Mouse (Mus musculus) midbrain, embryonic 12.5 days (tissue): ENCODE measurements around the gene Oat. TPM values are rescaled to one million over a fixed set of nuclear protein-coding genes. Genes with fewer than 3 reads are reported as not detected.

ENCODE experiments used
- ATAC-seq: fragments of 200-750 bp; cut with Nextera tagmentation; 2 replicates; pipeline ENCODE4 v1.8.0; 2017; ENCODE audit warnings: low read depth, moderate TSS enrichment, moderate library complexity; ENCODE audit not compliant: low FRiP score
- H3K27ac ChIP-seq: fragments of 300-500 bp; sonication (generic); replicated peaks from 2 replicates; pipeline ENCODE4 v1.5.1; 2016; ENCODE audit warnings: mild to moderate bottlenecking
- H3K27me3 ChIP-seq: fragments of 300-500 bp; sonication (generic); 2 replicates; pipeline ENCODE4 v1.6.1; 2016; ENCODE audit warnings: mild to moderate bottlenecking
- H3K36me3 ChIP-seq: fragments of 300-500 bp; sonication (generic); 2 replicates; pipeline ENCODE4 v1.6.1; 2016
- H3K4me1 ChIP-seq: fragments of 300-500 bp; sonication (generic); 2 replicates; pipeline ENCODE4 v1.6.1; 2016
- H3K4me2 ChIP-seq: fragments of 300-500 bp; sonication (generic); replicated peaks from 2 replicates; pipeline ENCODE4 v1.6.1; 2016; ENCODE audit warnings: mild to moderate bottlenecking, moderate library complexity
- H3K4me3 ChIP-seq: fragments of 300-500 bp; sonication (generic); 2 replicates; pipeline ENCODE4 v1.5.1; 2016; ENCODE audit warnings: mild to moderate bottlenecking
- H3K9ac ChIP-seq: fragments of 300-500 bp; sonication (generic); replicated peaks from 2 replicates; pipeline ENCODE4 v1.6.1; 2016; ENCODE audit warnings: mild to moderate bottlenecking, moderate library complexity
- H3K9me3 ChIP-seq: fragments of 300-500 bp; sonication (generic); 2 replicates; pipeline ENCODE4 v1.6.1; 2016; ENCODE audit warnings: mild to moderate bottlenecking
- WGBS: fragments of 180-500 bp; shearing (Covaris S2); methylation state at CpG from one replicate; pipeline ENCODE4 v1.1.7; 2016; 5-methylcytosine and 5-hydroxymethylcytosine counted together
- polyA plus RNA-seq: library from polyadenylated mRNA; unstranded; fragments of >200 nt; fragmentation: Nextera tagmentation; extraction: Ambion mirVana; gene quantifications from 2 replicates; pipeline ENCODE4 v1.2.1, GENCODE M21; 2016

The Oat gene
- 105 and 114 TPM in 2 replicates for polyA plus RNA-seq

GRCm38 (mm10) chr7:132576116-132576650 is at the start of gene Oat:
TSS of gene Oat (minus strand) at chr7:132576398.
- peaks cover 27% of the 10 kb centered on the region for H3K27me3 ChIP-seq
- H3K4me3 ChIP-seq, result peak within 1 kb of the TSS; percentile 69
- H3K9me3 ChIP-seq, result no peaks in the 10 kb centered on the region
- peak within 1 kb of the TSS; percentile 66 for H3K4me2 ChIP-seq
- no peaks in the 10 kb centered on the region for H3K36me3 ChIP-seq
- H3K27ac ChIP-seq, result peak within 1 kb of the TSS; percentile 84
- H3K9ac ChIP-seq, result peak within 1 kb of the TSS; percentile 69
- peak; percentile 97 for ATAC-seq
- peaks cover 25% of the 10 kb centered on the region for H3K4me1 ChIP-seq
- WGBS, result 1% methylated on average over 49 of the region's 49 CpGs

DNA sequence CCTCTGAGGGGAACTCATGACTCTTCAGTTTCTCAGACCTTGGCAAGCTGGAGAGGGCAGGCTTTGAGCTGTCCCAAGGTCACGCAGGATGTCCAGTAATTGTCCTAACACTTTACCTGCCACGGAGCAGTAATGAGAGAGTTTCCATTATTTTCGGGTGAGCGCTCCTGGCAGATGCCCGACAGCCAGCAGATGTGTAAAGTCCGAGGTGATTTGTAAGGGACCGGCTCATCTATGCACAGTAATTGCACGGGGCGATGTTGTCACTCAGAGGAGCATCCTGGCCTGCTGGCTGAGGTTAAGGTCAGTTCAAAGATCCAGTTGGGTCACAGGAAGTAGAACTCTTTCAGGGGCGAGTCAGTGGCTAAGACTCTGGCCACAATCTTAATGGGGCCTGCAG is 48.0 kb upstream of the Oat start:
- Histone ChIP-seq H3K9me3 (no peaks in the 10 kb centered on the region), H3K4me1 (no peaks in the 10 kb centered on the region), H3K36me3 (no peaks in the 10 kb centered on the region), H3K27ac (no peak overlapping the region), H3K9ac (no peak overlapping the region), H3K27me3 (no peaks in the 10 kb centered on the region; the same call in none of the 2 replicates), H3K4me2 (no peak overlapping the region), H3K4me3 (no peak overlapping the region)
- ATAC-seq, result no peak
- 84% methylated on average over 10 of the region's 10 CpGs for WGBS

GRCm38 (mm10) chr7:132619975-132620918 is 44.0 kb upstream of the Oat start:
- H3K4me2 ChIP-seq, result no peak overlapping the region
- no peak for ATAC-seq
- no peaks in the 10 kb centered on the region for H3K36me3 ChIP-seq
- H3K27ac ChIP-seq, result no peak overlapping the region
- H3K4me3 ChIP-seq, result no peak overlapping the region
- peaks cover 8% of the 10 kb centered on the region for H3K27me3 ChIP-seq
- no peak overlapping the region for H3K9ac ChIP-seq
- H3K9me3 ChIP-seq, result no peaks in the 10 kb centered on the region
- 90% methylated on average over 15 of the region's 15 CpGs for WGBS
- peaks cover 10% of the 10 kb centered on the region for H3K4me1 ChIP-seq

DNA sequence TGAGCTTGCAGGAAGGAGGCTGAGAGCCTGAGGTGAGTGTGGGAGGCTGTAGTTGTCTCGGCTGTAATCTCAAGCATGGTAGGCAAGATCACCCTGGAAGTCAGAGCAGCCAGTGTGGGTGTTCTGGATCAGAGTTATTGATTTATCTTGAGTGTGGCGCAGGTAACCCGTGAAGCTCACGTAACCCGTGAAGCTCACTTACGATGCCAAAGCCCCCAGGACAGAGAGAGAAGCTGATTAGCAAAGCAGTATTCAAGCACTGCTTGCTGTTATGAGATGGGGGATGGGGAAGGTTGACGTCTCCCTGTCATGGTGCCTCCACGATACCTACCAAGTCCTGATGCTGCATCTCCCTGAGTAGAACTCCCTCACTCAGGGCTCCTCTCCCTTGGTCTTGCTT is 43.4 kb upstream of the Oat start:
- Histone ChIP-seq H3K9ac (no peak overlapping the region), H3K4me1 (peaks cover 10% of the 10 kb centered on the region), H3K27me3 (peaks cover 8% of the 10 kb centered on the region), H3K4me2 (no peak overlapping the region), H3K36me3 (no peaks in the 10 kb centered on the region), H3K4me3 (no peak overlapping the region), H3K27ac (no peak overlapping the region), H3K9me3 (no peaks in the 10 kb centered on the region)
- ATAC-seq, result no peak
- WGBS, result 83% methylated on average over 8 of the region's 8 CpGs

DNA sequence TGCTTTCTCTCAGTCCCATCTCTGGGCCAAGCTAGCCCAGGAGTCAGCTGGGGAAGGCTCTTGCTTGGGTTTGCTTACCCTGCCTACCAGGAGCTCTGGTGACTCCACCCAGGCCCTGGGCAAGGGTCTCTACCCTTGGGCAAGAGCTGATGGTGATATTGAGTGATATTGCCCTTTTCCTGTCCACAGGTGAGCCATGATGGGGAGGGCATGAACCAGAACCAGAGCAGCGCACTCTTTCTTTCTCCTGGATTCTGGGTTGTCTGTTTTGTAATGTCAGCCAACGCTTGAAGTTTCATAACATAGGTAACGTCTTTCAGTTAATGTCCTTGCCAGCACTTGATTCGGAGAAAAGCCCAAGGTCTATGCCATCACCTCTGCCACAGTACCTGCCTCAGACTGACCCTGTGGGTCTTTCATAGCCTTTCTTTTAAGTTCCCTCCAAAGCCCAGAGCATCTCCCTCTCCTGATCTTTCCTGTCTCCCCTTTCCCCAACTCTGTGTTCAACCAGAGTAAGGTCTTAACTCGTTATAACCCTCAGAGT is 40.9 kb upstream of the Oat start:
- Histone ChIP-seq H3K27ac (no peak overlapping the region), H3K4me1 (peaks cover 10% of the 10 kb centered on the region)

DNA sequence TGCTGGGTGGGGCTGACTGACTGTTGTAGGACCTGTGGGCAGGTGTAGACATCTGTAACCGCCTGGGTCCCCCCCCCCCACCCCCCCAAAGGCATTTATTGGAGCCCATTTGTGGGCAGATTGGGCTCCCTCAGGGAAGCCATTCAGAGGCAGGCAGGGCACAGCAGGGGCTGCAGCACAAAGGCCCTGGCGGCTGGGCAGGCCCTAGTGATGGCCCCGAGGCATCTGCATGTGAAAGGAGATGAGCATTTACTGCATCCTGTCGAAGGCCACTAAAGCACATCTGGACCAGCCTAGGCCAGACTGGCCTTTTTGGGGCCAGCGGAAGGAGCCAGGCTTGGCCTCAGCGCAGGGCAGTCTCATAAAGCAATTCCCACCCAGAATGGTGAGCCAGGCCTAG is 40.2 kb upstream of the Oat start:
- H3K4me3 ChIP-seq, result no peak overlapping the region
- WGBS, result 9% methylated on average over 6 of the region's 6 CpGs
- H3K9me3 ChIP-seq, result no peaks in the 10 kb centered on the region
- no peak overlapping the region for H3K4me2 ChIP-seq
- peaks cover 10% of the 10 kb centered on the region for H3K4me1 ChIP-seq
- H3K9ac ChIP-seq, result no peak overlapping the region
- ATAC-seq, result no peak
- H3K27ac ChIP-seq, result no peak overlapping the region
- H3K36me3 ChIP-seq, result no peaks in the 10 kb centered on the region
- H3K27me3 ChIP-seq, result peaks cover 8% of the 10 kb centered on the region

More for the DNA sequence above, 40.9 kb upstream of the Oat start:
- Histone ChIP-seq H3K9ac (no peak overlapping the region), H3K27me3 (peaks cover 8% of the 10 kb centered on the region), H3K4me2 (no peak overlapping the region), H3K36me3 (no peaks in the 10 kb centered on the region), H3K9me3 (no peaks in the 10 kb centered on the region), H3K4me3 (no peak overlapping the region)
- ATAC-seq, result no peak
- WGBS, result 85% methylated on average over 5 of the region's 5 CpGs

- Histone ChIP-seq H3K4me1 (peaks cover 14% of the 10 kb centered on the region), H3K4me2 (no peak overlapping the region), H3K9ac (no peak overlapping the region), H3K27ac (no peak overlapping the region), H3K4me3 (no peak overlapping the region), H3K9me3 (no peaks in the 10 kb centered on the region), H3K36me3 (no peaks in the 10 kb centered on the region), H3K27me3 (peaks cover 8% of the 10 kb centered on the region; the same call in 1 of the 2 replicates)
- 14% methylated on average over 3 of the region's 3 CpGs for WGBS
- ATAC-seq, result no peak
Measured at GRCm38 (mm10) chr7:132615346-132615745, 39.1 kb upstream of the Oat start.

DNA sequence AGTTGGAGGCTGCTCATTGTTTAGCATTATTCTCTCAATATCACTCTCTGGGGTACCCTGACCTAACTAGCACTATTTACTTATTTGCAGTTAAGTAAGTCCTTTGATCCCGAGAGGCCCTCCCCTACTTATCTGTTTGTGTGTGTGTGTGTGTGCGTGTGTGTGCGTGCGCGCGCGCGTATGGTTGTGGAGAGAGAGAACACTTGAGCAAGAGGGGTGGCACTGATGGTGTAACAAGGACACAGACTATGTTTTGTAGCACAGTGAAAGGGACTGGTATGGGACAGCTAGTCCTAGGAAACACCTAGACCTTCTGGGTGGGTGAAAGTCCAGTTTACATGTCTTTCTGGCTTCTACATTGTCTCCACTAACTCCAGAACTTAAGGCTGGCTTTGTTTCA is 35.3 kb upstream of the Oat start:
- Histone ChIP-seq H3K27me3 (peaks cover 14% of the 10 kb centered on the region), H3K4me1 (peaks cover 16% of the 10 kb centered on the region), H3K9ac (no peak overlapping the region), H3K36me3 (no peaks in the 10 kb centered on the region), H3K4me2 (no peak overlapping the region), H3K9me3 (no peaks in the 10 kb centered on the region), H3K4me3 (no peak overlapping the region), H3K27ac (no peak overlapping the region)
- no peak for ATAC-seq
- WGBS, result 96% methylated on average over 8 of the region's 8 CpGs

GRCm38 (mm10) chr7:132610468-132611318 is 34.5 kb upstream of the Oat start, which contains the start of gene Lhpp:
TSS of gene Lhpp (plus strand) at chr7:132610638.
- ATAC-seq, result peak; percentile 89
- Histone ChIP-seq H3K27ac (0 out of 2 replicates have a peak within 1 kb of the TSS, but pooled peaks have one; percentile 46), H3K27me3 (peaks cover 21% of the 10 kb centered on the region)

DNA sequence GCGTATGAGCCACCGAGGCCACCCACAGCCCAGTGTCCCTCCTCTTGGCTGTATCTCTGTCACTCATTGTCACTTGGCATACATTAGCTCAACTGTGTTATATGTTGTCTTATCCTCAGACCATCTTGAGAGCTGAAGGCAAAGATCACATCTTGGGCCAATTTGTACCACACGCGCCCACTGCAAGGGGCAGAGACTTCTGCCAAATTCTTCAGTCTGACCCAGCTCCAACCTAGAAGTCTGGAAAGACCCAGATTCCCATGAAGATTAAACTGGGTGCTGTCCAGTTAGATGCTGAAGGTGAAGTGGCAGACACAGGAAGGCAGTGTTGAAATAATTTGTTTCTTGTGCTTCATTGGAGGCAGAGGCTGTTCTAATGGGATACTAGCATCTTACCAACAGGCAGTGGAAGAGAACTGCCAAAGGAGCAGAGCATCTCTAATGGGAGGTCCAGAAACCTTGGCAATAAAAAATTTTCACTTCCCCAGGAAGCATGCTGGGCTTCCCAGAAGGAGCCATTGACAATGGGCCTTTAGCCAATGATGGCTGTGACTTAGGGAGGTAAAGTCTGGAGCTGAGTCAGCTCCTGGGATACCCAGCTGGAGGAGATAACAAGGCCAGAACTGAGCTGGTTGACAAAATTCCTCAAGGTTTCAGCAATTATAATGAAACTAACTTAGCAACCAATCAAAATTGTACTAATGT is 32.3 kb upstream of the Oat start:
- Histone ChIP-seq H3K4me2 (no peak overlapping the region), H3K9ac (no peak overlapping the region), H3K27ac (no peak overlapping the region), H3K4me3 (no peak overlapping the region), H3K4me1 (peaks cover 9% of the 10 kb centered on the region), H3K9me3 (no peaks in the 10 kb centered on the region), H3K36me3 (no peaks in the 10 kb centered on the region), H3K27me3 (peaks cover 33% of the 10 kb centered on the region)
- ATAC-seq, result no peak
- WGBS, result 94% methylated on average over 4 of the region's 4 CpGs

More at GRCm38 (mm10) chr7:132610468-132611318, 34.5 kb upstream of the Oat start, which contains the start of gene Lhpp:
- WGBS, result 8% methylated on average over 44 of the region's 44 CpGs
- Histone ChIP-seq H3K4me2 (peak within 1 kb of the TSS; percentile 75), H3K9ac (peak within 1 kb of the TSS; percentile 54), H3K36me3 (no peaks in the 10 kb centered on the region), H3K9me3 (no peaks in the 10 kb centered on the region), H3K4me1 (peaks cover 9% of the 10 kb centered on the region), H3K4me3 (peak within 1 kb of the TSS; percentile 57)

- H3K27ac ChIP-seq, result no peak overlapping the region
- H3K9ac ChIP-seq, result no peak overlapping the region
- H3K4me3 ChIP-seq, result no peak overlapping the region
- H3K36me3 ChIP-seq, result no peaks in the 10 kb centered on the region
- 62% methylated on average over 5 of the region's 5 CpGs for WGBS
- H3K4me1 ChIP-seq, result peaks cover 12% of the 10 kb centered on the region
- H3K27me3 ChIP-seq, result peaks cover 60% of the 10 kb centered on the region
- no peak overlapping the region for H3K4me2 ChIP-seq
- no peak for ATAC-seq
- H3K9me3 ChIP-seq, result no peaks in the 10 kb centered on the region
Measured at GRCm38 (mm10) chr7:132605689-132606088, 29.5 kb upstream of the Oat start.
